Mouse (Mus musculus) ES-E14 (cell line): Measurements from ENCODE around the gene Tex19.1.

ENCODE experiments used
- CHD2 ChIP-seq: IDR thresholded peaks from 2 replicates; pipeline ENCODE4 v1.6.1; 2014; ENCODE audit warnings: mild to moderate bottlenecking, low read depth, low read length, inconsistent platforms
- HCFC1 ChIP-seq: IDR thresholded peaks from 2 replicates; pipeline ENCODE4 v1.6.1; 2012; ENCODE audit warnings: low read length, inconsistent platforms, borderline replicate concordance; ENCODE audit not compliant: insufficient read depth
- MAFK ChIP-seq: IDR thresholded peaks from 2 replicates; pipeline ENCODE4 v1.6.1; 2014; ENCODE audit warnings: mild to moderate bottlenecking, low read depth, low read length, inconsistent platforms; ENCODE audit not compliant: insufficient read depth
- ZC3H11A ChIP-seq: IDR thresholded peaks from 2 replicates; pipeline ENCODE4 v1.6.1; 2012; ENCODE audit warnings: low read depth, mild to moderate bottlenecking, inconsistent platforms, low read length, borderline replicate concordance
- ZNF384 ChIP-seq: IDR thresholded peaks from 2 replicates; pipeline ENCODE4 v1.6.1; 2012; ENCODE audit warnings: low read depth, low read length, inconsistent platforms

DNA sequence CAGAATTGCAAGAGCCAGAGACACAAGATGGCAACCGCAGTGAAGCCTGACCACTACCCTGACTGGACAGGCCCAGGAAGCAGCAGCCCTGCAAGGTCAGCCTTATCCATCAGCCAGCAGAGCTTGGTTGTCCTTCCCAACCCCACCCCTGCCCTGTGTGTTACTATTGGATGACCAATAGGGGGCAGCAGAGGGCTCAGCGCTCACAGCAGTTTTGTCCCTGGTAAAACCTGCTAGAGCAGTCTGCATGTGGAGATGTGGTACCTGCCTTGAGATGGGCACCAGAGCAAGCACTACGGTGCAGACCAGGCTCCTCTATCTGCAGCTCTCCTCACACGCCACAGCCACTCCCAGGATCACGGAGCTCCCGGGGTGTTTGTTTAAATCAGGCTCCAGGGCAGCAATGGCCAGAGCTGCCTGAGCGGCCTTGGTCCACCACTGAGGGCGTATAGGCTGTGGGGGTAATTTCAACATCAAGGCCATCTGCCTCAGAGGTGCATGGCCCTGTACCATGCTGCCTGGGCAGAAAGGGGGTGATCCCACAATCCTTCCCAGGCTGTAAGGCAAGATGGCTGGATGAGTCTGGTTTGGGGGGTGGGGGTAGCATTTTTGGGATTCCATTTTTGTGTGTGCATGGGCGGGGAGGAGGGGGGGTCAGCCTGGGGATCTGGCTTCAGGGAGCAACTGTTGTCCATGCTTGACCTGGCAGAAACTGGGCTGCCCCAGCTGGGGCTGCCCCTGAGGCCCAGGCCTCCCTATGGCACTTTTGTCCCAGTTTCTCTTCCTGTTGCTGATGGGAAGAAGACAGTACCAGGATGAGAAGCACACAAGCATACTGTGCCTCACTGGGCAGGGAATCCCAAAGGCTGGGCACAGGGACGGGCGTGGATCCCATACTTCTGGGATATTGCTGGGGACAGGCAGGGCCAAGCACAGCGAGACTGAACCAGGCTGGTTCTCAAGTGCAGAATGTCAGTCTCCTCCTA lies 30.6 kb downstream of the Tex19.1 start:
- TF ChIP-seq CHD2 (no peak), HCFC1 (no peak), MAFK (no peak), ZNF384 (no peak), ZC3H11A (no peak)
